Mouse (Mus musculus) myocyte (in vitro differentiated cells): ENCODE data around the gene Mesd. TPM values are rescaled to one million over a fixed set of nuclear protein-coding genes. Genes with fewer than 3 reads are reported as not detected.

Experiments used
- H3K27me3 ChIP-seq: one replicate; pipeline ENCODE4 v1.6.1; 2011; ENCODE audit not compliant: control insufficient read depth, insufficient read depth, insufficient read length
- H3K36me3 ChIP-seq: one replicate; pipeline ENCODE4 v1.6.1; 2011; ENCODE audit not compliant: control insufficient read depth, insufficient read depth
- H3K4me2 ChIP-seq: one replicate; pipeline ENCODE4 v1.6.1; 2011; ENCODE audit warnings: low read depth, control low read depth
- H3K4me3 ChIP-seq: one replicate; pipeline ENCODE4 v1.5.1; 2011; ENCODE audit warnings: mild to moderate bottlenecking, control low read depth, moderate library complexity
- H3K79me2 ChIP-seq: one replicate; pipeline ENCODE4 v1.6.1; 2011; ENCODE audit not compliant: control insufficient read depth, insufficient read depth
- H3ac ChIP-seq: one replicate; pipeline ENCODE4 v1.6.1; 2011; ENCODE audit not compliant: control insufficient read depth, insufficient read length
- CEBPB ChIP-seq: IDR thresholded peaks from 2 replicates; pipeline ENCODE4 v1.6.1; 2011; ENCODE audit warnings: mild to moderate bottlenecking, moderate library complexity; ENCODE audit not compliant: poor library complexity, insufficient read depth, severe bottlenecking
- E2F4 ChIP-seq: IDR thresholded peaks from one replicate; pipeline ENCODE4 v1.6.1; 2011; ENCODE audit warnings: mild to moderate bottlenecking, control low read depth, moderate library complexity; ENCODE audit not compliant: insufficient read depth
- MAX ChIP-seq: IDR thresholded peaks from one replicate; pipeline ENCODE4 v1.6.1; 2011; ENCODE audit warnings: low read depth, mild to moderate bottlenecking, control low read depth
- MYOD1 ChIP-seq, 3 experiments: IDR thresholded peaks; one replicate each; pipeline ENCODE4 v1.6.1; 2011; ENCODE audit warnings: control low read depth in 2 of 3, low read depth in 2 of 3, mild to moderate bottlenecking in 2 of 3, moderate library complexity in 1 of 3; ENCODE audit not compliant: insufficient read length in 2 of 3, control insufficient read depth in 1 of 3
- MYOG ChIP-seq, 3 experiments: IDR thresholded peaks; one replicate each; pipeline ENCODE4 v1.6.1; 2011; ENCODE audit warnings: control low read depth in 2 of 3, low read depth in 2 of 3, mild to moderate bottlenecking in 2 of 3; ENCODE audit not compliant: insufficient read length in 2 of 3, control insufficient read depth in 1 of 3, insufficient read depth in 1 of 3
- POLR2A ChIP-seq: IDR thresholded peaks from one replicate; pipeline ENCODE4 v1.6.1; 2011; ENCODE audit warnings: low read depth, mild to moderate bottlenecking, control low read depth, moderate library complexity; ENCODE audit not compliant: insufficient read length
- POLR2AphosphoS2 ChIP-seq: IDR thresholded peaks from one replicate; pipeline ENCODE4 v1.6.1; 2011; ENCODE audit warnings: low read depth, control low read depth; ENCODE audit not compliant: insufficient read length
- REST ChIP-seq: IDR thresholded peaks from one replicate; pipeline ENCODE4 v1.6.1; 2011; ENCODE audit warnings: mild to moderate bottlenecking, control low read depth, moderate library complexity; ENCODE audit not compliant: insufficient read depth, insufficient read length
- SRF ChIP-seq: IDR thresholded peaks from one replicate; pipeline ENCODE4 v1.6.1; 2011; ENCODE audit warnings: low read depth; ENCODE audit not compliant: control insufficient read depth, insufficient read length
- TCF12 ChIP-seq: IDR thresholded peaks from one replicate; pipeline ENCODE4 v1.6.1; 2011; ENCODE audit warnings: mild to moderate bottlenecking, control low read depth; ENCODE audit not compliant: poor library complexity, insufficient read depth, severe bottlenecking
- TCF3 ChIP-seq: IDR thresholded peaks from one replicate; pipeline ENCODE4 v1.6.1; 2011; ENCODE audit warnings: low read depth, control low read depth; ENCODE audit not compliant: insufficient read length
- USF1 ChIP-seq: IDR thresholded peaks from one replicate; pipeline ENCODE4 v1.6.1; 2011; ENCODE audit warnings: low read depth, mild to moderate bottlenecking, control low read depth, moderate library complexity
- polyA plus RNA-seq: library from polyadenylated mRNA; unstranded; fragments of >200 nt; fragmentation: generic; extraction: Trizol; gene quantifications from one replicate; pipeline ENCODE4 v1.2.1, GENCODE M21; 2012; ENCODE audit warnings: missing spikeins

Gene Mesd
- polyA plus RNA-seq, 1 experiment, result 81.3 TPM

DNA sequence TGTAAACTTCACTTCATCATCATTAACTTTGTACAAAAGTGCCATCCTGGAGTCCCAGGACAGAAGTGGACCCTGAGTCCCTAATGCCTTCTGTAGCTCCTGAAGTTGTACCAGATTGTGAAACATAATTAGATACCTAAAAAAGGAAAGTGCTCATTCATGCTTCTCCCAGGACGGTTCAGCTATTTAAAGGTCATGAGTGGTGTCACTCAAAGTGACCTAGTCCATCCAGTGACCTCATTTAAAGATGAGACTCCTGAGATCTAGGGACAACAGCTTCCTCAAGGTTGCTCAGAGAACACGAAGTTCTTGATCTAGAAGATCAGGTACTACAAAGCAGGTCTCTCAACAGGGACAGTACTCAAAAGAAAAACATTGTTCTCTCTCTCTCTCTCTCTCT lies 20.7 kb upstream of the Mesd start:
- Histone ChIP-seq H3K79me2 (no peaks in the 10 kb centered on the region), H3ac (no peak overlapping the region), H3K36me3 (no peaks in the 10 kb centered on the region), H3K27me3 (no peaks in the 10 kb centered on the region), H3K4me2 (no peak overlapping the region), H3K4me3 (no peak overlapping the region)
- TF ChIP-seq USF1 (no peak), TCF3 (no peak), MYOG (IDR thresholded peaks at IDR 0.05; ENCODE audit: control insufficient read depth in 1 of 3, insufficient read depth in 1 of 3, insufficient read length in 2 of 3, low read depth in 2 of 3) (no peak), E2F4 (no peak), POLR2A (no peak), MAX (no peak), MYOD1 (IDR thresholded peaks at IDR 0.05; ENCODE audit: control insufficient read depth in 1 of 3, insufficient read length in 2 of 3, low read depth in 2 of 3) (no peak), TCF12 (no peak), POLR2AphosphoS2 (no peak), CEBPB (no peak), SRF (no peak)

DNA sequence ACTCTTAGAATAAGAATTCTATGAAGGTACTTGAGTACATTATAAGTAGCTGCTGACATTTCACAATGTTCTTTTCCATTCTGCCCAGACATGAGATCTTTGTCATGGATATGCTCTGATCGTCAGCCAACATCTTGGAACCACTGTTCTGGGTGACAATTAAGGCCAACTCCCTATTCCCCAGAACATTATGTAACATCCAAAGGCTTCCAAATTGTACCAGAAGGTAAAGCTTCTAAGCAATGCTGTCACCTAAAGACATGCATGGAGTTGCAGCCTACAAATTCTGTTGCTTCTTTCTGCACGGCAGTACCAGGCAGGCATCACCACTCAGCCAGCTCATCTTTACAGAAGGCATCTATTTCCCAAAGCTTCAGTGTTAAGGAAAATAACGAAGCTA lies 16.1 kb upstream of the Mesd start:
- Histone ChIP-seq H3ac (no peak overlapping the region), H3K36me3 (no peaks in the 10 kb centered on the region), H3K27me3 (no peaks in the 10 kb centered on the region), H3K4me2 (no peak overlapping the region), H3K79me2 (no peaks in the 10 kb centered on the region), H3K4me3 (no peak overlapping the region)
- TF ChIP-seq TCF12 (no peak), CEBPB (no peak), MYOD1 (IDR thresholded peaks at IDR 0.05; ENCODE audit: control insufficient read depth in 1 of 3, insufficient read length in 2 of 3, low read depth in 2 of 3) (no peak), POLR2A (no peak), TCF3 (no peak), REST (no peak), MYOG (IDR thresholded peaks at IDR 0.05; ENCODE audit: control insufficient read depth in 1 of 3, insufficient read depth in 1 of 3, insufficient read length in 2 of 3, low read depth in 2 of 3) (no peak), MAX (no peak), E2F4 (no peak), SRF (no peak), POLR2AphosphoS2 (no peak), USF1 (no peak)

DNA sequence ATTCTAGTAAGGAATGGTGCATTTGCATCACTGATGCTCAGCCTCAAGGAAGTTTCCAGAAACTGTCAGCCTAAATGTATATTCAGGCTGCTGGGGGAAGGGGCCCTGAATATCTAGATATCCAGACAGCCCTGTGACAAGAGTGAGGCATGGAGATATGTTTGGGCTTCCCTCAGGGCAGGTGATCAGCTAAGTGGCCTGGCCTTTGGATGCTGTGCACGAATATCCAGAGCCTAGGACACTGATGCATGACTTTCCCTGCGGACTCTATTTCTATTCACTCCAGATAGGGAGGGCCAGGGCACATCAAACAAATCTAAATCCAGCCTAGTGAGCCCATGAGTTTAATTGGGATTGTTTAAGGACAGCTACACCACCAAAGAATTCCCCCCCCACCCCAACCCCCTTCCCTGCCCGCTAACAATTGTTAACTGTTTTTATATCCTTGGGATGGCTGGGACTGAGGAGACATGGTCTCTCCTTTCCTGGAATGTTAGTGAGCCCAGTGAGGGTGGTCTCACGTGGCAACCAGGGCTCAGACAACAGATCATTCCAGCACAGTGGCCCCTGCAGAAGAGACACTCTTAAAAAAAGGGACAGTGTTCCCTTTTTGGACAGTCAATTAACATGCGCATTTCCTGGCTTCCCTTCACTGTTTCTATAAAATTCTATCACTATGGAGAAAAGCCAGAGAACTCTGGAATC lies 14.3 kb upstream of the Mesd start:
- Histone ChIP-seq H3K27me3 (no peaks in the 10 kb centered on the region), H3ac (no peak overlapping the region), H3K4me3 (no peak overlapping the region), H3K36me3 (no peaks in the 10 kb centered on the region), H3K4me2 (no peak overlapping the region), H3K79me2 (no peaks in the 10 kb centered on the region)
- TF ChIP-seq CEBPB (no peak), MYOG (IDR thresholded peaks at IDR 0.05; ENCODE audit: control insufficient read depth in 1 of 3, insufficient read depth in 1 of 3, insufficient read length in 2 of 3, low read depth in 2 of 3) (no peak), SRF (no peak), MAX (no peak), TCF3 (no peak), POLR2A (no peak), REST (no peak), MYOD1 (IDR thresholded peaks at IDR 0.05; ENCODE audit: control insufficient read depth in 1 of 3, insufficient read length in 2 of 3, low read depth in 2 of 3) (no peak), E2F4 (no peak), USF1 (no peak), POLR2AphosphoS2 (no peak), TCF12 (no peak)

DNA sequence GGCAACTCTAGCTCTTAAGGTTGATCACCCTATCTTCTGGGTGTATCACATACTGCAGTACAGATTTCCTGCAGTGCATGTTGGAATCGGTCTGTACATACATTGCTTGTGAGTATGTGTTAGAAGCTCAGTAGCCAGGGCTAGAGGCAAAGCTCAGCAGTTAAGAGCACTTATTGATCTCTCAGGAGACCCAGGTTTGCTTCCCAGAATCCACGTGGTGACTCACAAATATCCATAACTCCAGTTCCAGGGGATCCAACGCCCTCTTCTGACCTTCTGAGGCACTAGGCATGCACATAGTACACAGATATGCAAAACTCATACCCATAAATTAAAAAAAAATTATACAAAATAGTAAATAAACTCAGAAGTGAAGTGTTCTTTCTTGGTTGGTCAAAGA lies 7.2 kb upstream of the Mesd start:
- no peak for TF ChIP-seq MAX
- no peak for TF ChIP-seq E2F4
- no peak for TF ChIP-seq POLR2AphosphoS2
- no peak for TF ChIP-seq MYOD1 (IDR thresholded peaks at IDR 0.05; ENCODE audit: control insufficient read depth in 1 of 3, insufficient read length in 2 of 3, low read depth in 2 of 3)
- no peak for TF ChIP-seq USF1
- TF ChIP-seq CEBPB, result no peak
- TF ChIP-seq REST, result no peak
- TF ChIP-seq POLR2A, result no peak
- no peak for TF ChIP-seq TCF3
- no peak for TF ChIP-seq SRF
- TF ChIP-seq TCF12, result no peak
- no peak for TF ChIP-seq MYOG (IDR thresholded peaks at IDR 0.05; ENCODE audit: control insufficient read depth in 1 of 3, insufficient read depth in 1 of 3, insufficient read length in 2 of 3, low read depth in 2 of 3)
- Histone ChIP-seq H3K4me2 (no peak overlapping the region), H3K36me3 (peaks cover 10% of the 10 kb centered on the region), H3K4me3 (no peak overlapping the region), H3K27me3 (no peaks in the 10 kb centered on the region), H3K79me2 (peaks cover 50% of the 10 kb centered on the region), H3ac (no peak overlapping the region)
